Mouse (Mus musculus) E14TG2a.4 (cell line): Measurements from ENCODE around the gene Mbnl1.

ENCODE experiments used
- H3K27me3 ChIP-seq: 2 replicates; pipeline ENCODE4 v1.6.1; 2014; ENCODE audit warnings: low read length, control low read depth; ENCODE audit not compliant: insufficient read depth
- H3K36me3 ChIP-seq: 2 replicates; pipeline ENCODE4 v1.6.1; 2014; ENCODE audit warnings: low read length, control low read depth; ENCODE audit not compliant: insufficient read depth
- H3K4me1 ChIP-seq: replicated peaks from 2 replicates; pipeline ENCODE4 v1.6.1; 2014; ENCODE audit warnings: low read depth, low read length, control low read depth
- H3K4me3 ChIP-seq: replicated peaks from 2 replicates; pipeline ENCODE4 v1.5.1; 2014; ENCODE audit warnings: mild to moderate bottlenecking, low read length
- H3K9me3 ChIP-seq: 2 replicates; pipeline ENCODE4 v1.6.1; 2014; ENCODE audit warnings: low read length, control low read depth
- CTCF ChIP-seq: conservative IDR thresholded peaks from 2 replicates; pipeline ENCODE4 v1.5.1; 2014; ENCODE audit warnings: low read length
- NANOG ChIP-seq: IDR thresholded peaks from 2 replicates; pipeline ENCODE4 v1.6.1; 2014; ENCODE audit warnings: borderline replicate concordance, low read length, mixed read lengths
- POU5F1 ChIP-seq: IDR thresholded peaks from 2 replicates; pipeline ENCODE4 v1.6.1; 2014; ENCODE audit warnings: low read length, borderline replicate concordance

Gene Mbnl1

DNA sequence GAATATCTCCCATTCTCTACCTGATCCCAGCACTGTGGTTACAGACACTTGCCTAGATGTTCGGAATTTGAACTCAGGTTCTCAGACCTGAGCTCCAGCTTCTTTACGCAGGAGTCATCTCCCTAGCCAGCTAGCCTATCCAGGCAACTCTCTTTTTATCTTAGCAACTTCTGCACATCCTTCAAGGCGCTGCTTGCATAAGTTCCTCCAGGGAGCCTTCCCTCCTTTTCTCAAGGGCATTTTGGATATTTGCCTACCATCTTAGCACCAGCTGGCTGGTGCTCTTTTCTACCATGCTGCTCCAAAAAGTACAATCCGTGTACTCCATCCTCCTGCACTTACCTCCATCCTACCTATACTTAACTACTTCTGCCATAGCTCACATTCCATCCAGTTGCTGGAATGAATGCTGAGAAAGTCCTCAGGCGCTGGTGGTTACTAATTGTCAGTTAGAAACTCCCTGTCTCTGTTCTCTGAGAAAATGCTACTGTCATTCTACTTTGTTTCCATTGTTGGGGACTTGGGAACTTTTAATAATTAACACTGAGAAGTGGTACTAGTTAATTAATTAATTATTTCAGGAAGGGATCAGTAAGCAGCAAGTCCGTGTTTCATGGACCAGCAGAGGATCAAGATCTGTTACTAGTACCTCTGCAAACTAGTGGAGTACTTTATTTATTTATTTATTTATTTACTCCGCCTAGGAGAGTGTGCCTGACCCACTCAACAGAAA is 27.3 kb downstream of the Mbnl1 start:
- TF ChIP-seq NANOG (no peak), CTCF (no peak), POU5F1 (no peak)
- Histone ChIP-seq H3K4me3 (peak overlapping the region; percentile 84; the same call in 1 of the 2 replicates), H3K27me3 (peaks cover 25% of the 10 kb centered on the region), H3K36me3 (no peaks in the 10 kb centered on the region), H3K4me1 (peaks cover 17% of the 10 kb centered on the region), H3K9me3 (no peaks in the 10 kb centered on the region)

DNA sequence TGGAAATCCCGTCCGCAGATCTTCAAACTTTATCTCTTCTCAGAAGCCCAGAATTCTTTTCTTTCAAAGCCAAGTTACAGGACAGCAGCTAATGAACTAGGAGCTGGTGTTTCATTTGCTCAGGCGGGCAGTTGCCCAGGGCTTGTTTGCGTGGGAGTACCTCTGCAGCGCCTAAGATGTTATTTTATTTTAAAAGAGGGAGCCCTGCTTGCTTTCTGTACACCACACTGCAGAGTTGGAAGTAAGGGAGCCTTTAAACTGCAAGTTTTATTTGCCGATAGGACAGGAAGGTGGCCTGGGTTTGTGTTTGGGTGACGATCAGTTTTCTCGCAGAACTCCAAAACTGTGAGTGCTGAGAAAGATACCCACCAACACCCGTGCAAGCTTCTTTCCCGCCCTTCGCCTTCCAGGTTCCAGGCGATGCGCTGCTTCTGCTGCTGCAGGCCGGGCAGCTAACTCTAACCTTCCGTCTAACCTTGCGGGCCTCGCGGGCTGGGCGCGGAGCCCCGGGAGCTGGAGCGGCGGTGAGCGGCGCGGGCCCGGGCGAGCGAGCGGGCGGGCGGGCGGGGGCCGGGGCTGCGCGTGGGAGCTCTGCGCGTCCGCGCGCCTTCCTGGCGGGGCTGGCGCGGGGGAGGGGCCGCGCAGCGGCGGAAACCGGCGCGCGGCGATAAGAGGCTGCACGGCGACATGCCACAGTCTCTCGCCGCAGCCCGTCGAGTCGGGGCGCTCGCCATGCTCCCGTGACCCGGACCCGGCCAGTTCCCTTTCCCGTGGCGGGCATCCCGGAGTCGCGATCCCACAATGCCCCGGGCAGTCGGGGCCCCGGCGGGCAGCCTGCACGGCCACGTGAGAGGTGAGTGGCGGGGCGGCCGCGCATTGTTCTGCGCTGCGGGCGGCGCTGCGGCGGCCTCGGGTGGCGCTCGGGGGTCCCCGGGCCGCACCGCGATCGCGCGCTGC is 28.2 kb downstream of the Mbnl1 start:
- Histone ChIP-seq H3K4me1 (peaks cover 17% of the 10 kb centered on the region), H3K36me3 (no peaks in the 10 kb centered on the region), H3K4me3 (peak overlapping the region; percentile 84), H3K9me3 (no peaks in the 10 kb centered on the region), H3K27me3 (peaks cover 25% of the 10 kb centered on the region)
- TF ChIP-seq NANOG, result no peak
- TF ChIP-seq POU5F1, result no peak

DNA sequence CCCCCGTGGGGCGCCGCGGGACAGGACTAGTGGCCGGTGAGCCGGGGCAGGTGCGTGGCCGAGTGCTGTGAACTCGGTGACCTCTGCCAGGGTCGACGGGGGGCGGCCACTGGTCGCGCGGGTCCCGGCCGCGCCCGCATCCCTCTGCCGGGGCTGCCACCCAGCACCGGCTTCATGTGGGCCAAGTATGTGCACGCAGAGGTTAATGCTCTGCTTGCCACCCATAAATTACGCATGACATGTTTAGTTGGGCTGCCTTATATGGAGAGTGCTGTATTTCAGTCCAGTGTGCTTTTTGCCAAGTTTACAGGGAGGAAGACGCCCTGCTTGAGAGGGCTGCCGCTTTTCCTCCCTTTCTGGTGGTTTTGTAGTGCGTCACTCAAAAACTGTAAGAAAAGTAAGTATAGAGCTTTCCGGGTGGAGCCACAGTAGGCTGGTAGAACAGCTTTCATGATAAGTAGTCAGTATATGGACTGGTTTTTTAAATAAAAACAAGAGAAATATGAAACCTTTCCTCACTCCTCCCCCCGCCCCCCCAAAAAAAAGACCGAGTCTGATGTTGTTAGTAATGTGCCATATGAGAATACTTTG is 29.0 kb downstream of the Mbnl1 start:
- peak overlapping the region; percentile 84 for H3K4me3 ChIP-seq
- H3K9me3 ChIP-seq, result no peaks in the 10 kb centered on the region
- TF ChIP-seq POU5F1 (no peak), CTCF (no peak), NANOG (no peak)
- peaks cover 25% of the 10 kb centered on the region for H3K27me3 ChIP-seq
- peaks cover 17% of the 10 kb centered on the region for H3K4me1 ChIP-seq
- H3K36me3 ChIP-seq, result no peaks in the 10 kb centered on the region

DNA sequence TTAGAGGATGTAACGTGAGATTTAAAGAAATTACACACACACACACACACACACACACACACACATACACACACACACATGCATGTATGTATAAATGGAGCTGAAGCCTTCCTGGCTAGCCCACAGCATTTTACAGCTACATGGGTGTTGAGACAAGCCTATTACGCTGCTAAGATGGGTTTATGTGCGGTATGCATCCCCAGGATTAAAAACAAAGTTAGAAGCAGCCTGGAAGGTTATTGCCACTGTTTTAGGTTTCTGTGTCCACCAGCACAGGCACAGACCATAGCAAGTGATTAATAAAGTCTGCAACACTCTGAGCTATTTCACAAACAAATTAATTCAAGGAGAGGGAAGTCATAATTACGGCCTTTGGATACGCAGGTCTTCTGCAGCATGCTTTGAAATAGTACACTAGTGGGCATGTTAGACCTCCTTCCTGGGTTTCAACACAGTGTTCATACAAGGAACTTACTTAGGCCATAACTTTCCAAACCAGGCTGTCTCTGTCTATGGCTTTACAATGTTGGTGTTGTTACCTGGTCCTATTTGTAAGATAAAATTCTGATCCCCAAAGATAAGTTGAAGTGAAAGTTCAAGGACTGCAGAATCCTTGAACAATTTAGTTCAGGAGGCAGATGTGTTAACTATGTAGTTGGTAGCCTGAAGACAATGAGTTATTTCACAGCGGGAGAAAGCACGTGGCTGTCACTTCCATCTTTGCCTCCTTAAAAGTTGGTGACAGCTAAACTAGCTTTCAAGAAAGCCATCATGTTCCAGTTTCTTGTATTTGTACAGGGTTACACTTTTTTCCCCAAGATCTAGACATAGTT is 29.7 kb downstream of the Mbnl1 start:
- H3K4me3 ChIP-seq, result no peak overlapping the region
- H3K9me3 ChIP-seq, result no peaks in the 10 kb centered on the region
- TF ChIP-seq POU5F1, result no peak
- no peak for TF ChIP-seq NANOG
- no peak for TF ChIP-seq CTCF
- H3K4me1 ChIP-seq, result peaks cover 17% of the 10 kb centered on the region
- H3K27me3 ChIP-seq, result peaks cover 25% of the 10 kb centered on the region
- H3K36me3 ChIP-seq, result no peaks in the 10 kb centered on the region

DNA sequence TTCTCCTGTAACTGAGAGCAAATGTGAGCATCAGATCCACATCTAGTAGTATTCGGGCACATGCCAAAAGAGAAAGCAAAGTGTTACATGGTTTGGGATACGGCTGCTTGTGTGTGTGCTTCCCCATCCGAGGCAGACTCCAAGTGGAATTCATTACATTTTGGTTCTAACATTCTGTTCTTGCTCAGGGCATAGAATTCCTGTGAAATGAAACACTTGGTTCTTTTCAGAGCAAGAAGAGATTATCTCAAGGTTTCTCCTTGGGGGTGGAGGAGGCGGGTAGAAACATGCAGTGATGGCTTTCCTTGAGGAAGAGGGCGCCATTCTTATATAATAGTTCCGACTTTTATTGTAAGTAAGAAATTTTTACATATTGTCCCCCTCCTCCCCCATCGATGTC is 30.6 kb downstream of the Mbnl1 start:
- Histone ChIP-seq H3K9me3 (no peaks in the 10 kb centered on the region), H3K4me3 (no peak overlapping the region), H3K4me1 (peaks cover 17% of the 10 kb centered on the region), H3K27me3 (peaks cover 25% of the 10 kb centered on the region), H3K36me3 (no peaks in the 10 kb centered on the region)
- TF ChIP-seq POU5F1 (no peak), NANOG (no peak), CTCF (no peak)

DNA sequence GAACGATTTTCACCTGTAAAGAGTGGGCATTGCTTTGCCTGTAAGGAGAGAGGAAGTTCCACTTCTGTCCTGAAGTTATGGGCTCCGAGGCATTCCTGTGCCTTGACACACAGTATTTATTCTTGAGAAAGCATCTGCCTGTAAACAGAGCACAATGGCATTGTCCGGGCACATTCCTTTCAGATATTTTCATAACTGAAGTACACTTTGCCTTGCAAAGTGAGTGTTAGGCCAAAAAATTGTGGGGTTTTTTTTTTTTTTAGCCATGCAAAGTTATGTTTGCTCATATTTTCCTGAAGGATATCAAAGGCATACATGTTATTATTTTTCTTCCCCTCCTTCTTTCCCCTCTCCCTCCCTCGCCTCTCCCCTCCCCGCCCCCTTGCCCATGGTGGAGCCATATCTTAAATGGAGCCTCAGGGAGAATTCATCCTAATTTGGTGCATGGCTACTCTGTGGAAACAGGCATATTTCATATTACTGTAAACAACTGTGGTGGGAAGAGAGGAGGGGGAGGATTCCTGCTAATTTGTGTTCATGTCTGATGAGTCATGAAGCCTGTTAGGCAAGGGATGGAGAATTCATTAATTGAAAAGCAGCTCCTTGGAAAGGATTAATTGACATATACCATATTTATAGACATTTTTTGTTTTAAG is 32.3 kb downstream of the Mbnl1 start:
- H3K36me3 ChIP-seq, result no peaks in the 10 kb centered on the region
- peaks cover 13% of the 10 kb centered on the region for H3K27me3 ChIP-seq
- TF ChIP-seq CTCF (no peak), POU5F1 (no peak), NANOG (no peak)
- H3K4me3 ChIP-seq, result no peak overlapping the region
- peaks cover 14% of the 10 kb centered on the region for H3K4me1 ChIP-seq
- H3K9me3 ChIP-seq, result no peaks in the 10 kb centered on the region

DNA sequence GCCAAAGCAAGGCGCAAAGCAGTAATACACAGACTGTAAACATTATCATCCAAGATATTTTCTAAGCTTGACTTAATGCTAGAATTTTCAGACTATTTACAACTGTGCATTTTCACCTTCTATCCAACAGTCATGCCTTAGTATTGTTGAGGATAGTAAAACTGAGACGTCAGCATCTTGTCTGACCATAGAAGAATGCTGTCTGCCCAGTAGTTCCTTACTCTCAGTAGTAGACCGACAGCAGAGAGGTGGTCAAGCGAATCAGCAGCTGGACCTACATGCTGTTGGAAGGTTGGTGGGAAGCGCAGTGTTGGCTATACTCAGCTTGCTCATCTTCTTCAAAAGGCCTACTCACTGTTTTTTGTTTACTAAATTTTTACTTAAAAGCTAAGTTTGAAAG is 34.2 kb downstream of the Mbnl1 start:
- no peak for TF ChIP-seq CTCF
- TF ChIP-seq NANOG, result no peak

More for the DNA sequence above, 34.2 kb downstream of the Mbnl1 start:
- Histone ChIP-seq H3K36me3 (no peaks in the 10 kb centered on the region), H3K4me3 (no peak overlapping the region), H3K4me1 (peaks cover 5% of the 10 kb centered on the region; the same call in 1 of the 2 replicates), H3K27me3 (peaks cover 8% of the 10 kb centered on the region; the same call in 1 of the 2 replicates), H3K9me3 (no peaks in the 10 kb centered on the region)
